Mouse (Mus musculus): Measurements from ENCODE around the gene Cmip.
"Not testable (repeated sequence)": the region's sequence is repeated elsewhere in the genome, so short reads cannot be mapped to it uniquely, and the experiment has no call there.

Cmip gene

GRCm38 (mm10) chr8:117417830-117418229 is 161.0 kb downstream of the Cmip start:
- DNase-seq (ENCODE audit: low read depth, low spot score) = no peak

DNA sequence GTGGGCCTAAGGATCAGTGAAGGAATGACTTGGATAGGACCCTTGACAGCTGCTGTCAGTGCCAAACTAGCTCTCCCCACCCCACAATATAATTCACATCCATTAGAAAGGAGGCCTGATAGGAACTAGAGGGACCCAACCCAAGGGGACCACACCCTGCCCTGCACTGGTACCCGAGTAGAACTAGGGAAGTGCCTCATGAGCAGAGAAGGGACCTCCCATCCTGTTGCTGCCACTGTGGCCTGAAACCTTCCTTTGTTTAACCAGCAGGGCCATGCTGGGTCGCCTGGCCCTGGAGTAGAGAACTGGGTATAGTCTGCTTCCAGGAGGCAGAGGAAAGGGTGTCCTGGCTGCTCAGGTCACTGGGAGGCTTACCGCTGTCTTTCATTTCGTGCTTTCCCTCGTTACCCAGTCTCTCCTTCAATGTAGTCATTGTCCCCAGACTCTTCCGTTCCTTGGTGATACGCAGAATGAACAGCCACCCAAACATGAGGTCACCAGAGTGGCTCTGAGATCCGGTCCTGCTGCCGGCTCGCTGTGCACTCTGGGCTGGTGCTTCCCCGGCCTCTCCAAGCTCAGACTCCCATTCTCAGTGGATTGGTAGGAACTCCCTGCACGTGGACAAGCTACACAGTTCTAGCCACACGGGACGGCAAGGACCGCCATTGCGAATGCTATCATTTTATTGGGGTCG is 164.1 kb downstream of the Cmip start:
- DNase-seq (ENCODE audit: low read depth, low spot score) = no peak

DNA sequence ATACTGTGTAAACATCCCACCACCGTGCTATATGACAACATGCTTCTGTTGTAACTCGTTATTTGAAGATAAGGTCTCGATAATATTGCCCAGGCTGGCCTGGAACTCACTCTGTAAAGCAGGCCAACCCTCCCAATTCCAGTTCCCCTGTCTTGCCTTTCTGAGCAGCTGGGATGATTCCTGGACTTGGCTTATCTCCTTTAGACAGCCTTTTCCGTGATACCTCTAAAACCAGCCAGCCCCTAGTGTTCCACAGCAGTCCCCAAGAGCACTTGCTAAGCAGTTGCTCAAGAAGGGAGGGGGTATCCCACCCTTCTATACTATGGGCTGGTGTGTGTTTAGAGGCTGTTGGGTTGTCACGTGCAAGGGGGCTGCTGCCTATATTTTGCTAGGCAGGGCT is 165.0 kb downstream of the Cmip start:
- DNase-seq (ENCODE audit: low read depth, low spot score) = no peak

GRCm38 (mm10) chr8:117422343-117422742 is 165.5 kb downstream of the Cmip start:
- DNase-seq (ENCODE audit: low read depth, low spot score) = peak; percentile 31

DNA sequence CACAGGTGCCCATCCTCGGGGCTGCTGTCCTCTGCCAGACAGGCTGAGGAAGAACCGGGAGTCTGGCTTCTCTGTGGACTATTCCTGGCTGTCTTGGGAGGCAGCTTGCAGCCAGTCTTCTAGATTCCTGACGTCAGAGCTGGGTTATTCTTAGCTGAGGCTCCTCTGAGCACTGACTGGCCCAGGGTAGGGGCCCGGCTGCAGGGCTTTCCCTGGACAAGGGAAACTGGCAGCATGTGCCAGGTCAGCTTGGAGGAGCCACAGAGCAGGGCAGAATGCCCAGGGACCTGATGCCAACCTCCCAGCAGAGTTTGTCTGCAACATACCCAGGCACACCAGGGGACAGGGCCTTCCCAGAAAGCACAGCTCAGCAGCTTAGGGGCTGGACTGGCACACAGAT is 166.2 kb downstream of the Cmip start:
- peak; percentile 95 for DNase-seq (ENCODE audit: low read depth, low spot score)

GRCm38 (mm10) chr8:117427816-117428215 is 171.0 kb downstream of the Cmip start:
- not testable (repeated sequence) for DNase-seq (ENCODE audit: low read depth, low spot score)

DNA sequence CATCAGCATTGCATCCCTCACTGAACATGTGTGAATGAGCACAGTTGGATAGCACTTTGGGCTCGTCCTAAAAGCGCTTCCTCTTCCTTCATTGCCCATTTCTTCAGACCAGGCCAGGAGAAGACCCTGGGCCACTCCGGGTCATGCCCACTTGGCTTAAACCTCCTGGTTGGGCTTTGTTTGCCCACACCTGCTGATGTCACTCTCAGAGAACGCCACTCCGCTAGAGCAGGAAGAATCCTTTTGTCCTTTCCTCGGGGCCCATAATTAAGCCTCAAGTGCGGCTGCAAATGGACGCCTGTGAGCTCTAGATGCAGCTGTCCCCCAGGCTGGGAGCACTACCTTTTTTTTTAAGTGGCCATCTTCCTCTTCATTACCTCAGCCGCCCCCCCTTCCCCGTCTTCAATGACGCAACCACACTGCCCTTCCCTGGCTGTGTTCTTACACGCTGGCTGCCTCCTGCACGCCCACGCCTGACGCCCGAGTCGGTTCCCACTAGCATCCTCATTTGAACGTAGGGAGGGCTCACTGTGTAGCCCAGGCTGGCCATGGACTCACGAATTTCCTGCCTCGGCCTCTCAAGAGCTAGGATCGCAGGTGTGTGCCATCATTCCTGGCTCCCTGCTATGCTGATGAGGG is 171.8 kb downstream of the Cmip start:
- no peak for DNase-seq (ENCODE audit: low read depth, low spot score)

GRCm38 (mm10) chr8:117430624-117431023 is 173.8 kb downstream of the Cmip start:
- DNase-seq (ENCODE audit: low read depth, low spot score) = no peak

DNA sequence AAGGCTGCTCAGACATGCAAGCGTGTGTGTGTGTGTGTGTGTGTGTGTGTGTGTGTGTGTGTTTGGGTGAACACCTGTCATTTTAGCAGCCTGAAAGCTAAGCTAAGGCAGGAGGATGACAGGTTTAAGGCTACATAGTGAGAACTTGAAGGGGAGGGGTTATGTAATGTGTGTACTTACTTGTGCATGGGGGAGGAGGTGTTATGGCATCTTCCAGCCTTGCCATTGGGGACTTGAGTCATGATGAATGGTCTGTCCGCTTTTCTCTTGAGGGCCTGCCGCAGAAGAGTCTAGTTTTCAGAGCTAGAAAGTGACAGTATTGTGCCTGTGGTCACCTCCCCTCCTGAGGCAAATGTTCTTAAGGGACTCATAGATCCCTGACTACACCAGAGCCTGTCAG is 174.7 kb downstream of the Cmip start:
- no peak for DNase-seq (ENCODE audit: low read depth, low spot score)

DNA sequence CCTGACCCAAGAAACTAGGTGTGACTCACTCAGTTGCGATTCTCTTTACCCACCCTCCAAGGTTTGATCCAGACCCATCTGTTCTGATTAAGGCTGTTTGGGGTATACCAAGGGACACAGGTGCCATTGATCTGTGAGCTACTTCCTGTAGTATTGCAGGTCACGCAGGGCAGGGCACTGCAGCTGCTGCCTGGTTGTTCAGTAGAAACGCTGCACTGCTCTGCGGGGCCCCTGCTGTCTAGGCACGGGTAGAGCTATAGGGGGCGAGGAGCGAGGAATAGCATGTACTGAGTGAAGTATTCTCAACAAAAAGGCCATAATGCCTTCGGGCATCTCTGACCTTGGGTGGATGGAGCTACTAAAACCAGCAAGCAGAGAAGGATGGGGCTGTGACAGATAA is 175.2 kb downstream of the Cmip start:
- DNase-seq (ENCODE audit: low read depth, low spot score) = no peak

GRCm38 (mm10) chr8:117433968-117434367 is 177.1 kb downstream of the Cmip start:
- no peak for DNase-seq (ENCODE audit: low read depth, low spot score)

- no peak for DNase-seq (ENCODE audit: low read depth, low spot score)
These were observed 179.9 kb downstream of the Cmip start for GRCm38 (mm10) chr8:117436786-117437185.

GRCm38 (mm10) chr8:117437616-117438015 is 180.8 kb downstream of the Cmip start:
- peak; percentile 54 for DNase-seq (ENCODE audit: low read depth, low spot score)

DNA sequence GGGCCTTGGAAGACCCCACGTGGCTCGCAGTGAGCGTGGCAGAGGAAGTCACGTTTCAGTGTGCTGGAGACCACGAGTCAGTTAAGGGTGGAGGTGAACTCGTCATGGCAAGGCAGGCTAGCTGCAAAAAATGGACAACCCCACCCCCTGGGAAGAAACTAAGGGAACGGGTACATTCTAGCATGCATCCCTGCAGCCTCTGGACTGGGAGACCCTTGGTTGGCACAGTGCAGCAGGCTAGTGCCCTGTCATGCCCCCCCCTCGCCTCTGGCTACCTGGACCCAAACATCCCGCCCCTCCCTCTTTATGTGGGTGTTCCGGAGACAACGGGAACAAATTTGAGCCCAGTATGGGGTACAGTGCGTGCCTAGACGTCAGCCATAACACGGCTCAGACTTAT is 183.5 kb downstream of the Cmip start:
- no peak for DNase-seq (ENCODE audit: low read depth, low spot score)

- no peak for DNase-seq (ENCODE audit: low read depth, low spot score)
These were observed 183.9 kb downstream of the Cmip start for GRCm38 (mm10) chr8:117440759-117441158.

- DNase-seq (ENCODE audit: low read depth, low spot score) = no peak
These were observed 188.6 kb downstream of the Cmip start for GRCm38 (mm10) chr8:117445507-117445906.

GRCm38 (mm10) chr8:117446344-117446997 is 189.6 kb downstream of the Cmip start:
- DNase-seq (ENCODE audit: low read depth, low spot score) = no peak

DNA sequence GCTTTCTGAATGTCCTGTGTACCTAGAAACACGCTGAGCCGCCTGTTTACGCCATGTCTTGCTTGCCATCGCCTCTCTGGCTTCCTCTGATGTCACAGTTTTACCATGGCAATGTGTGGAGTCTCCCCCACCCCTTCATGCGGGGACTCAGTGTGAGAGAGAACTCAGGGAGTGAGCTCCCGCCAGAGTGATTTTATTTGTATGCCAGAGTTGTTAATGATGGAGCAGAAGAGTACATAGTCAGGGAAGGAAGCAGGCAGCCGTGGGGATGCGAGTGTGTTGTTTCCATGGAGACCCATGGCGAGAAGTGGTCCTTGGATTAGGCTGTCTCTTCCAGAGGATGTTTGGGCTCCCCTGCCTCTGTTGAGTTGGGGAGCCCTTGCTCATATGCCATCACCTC is 194.2 kb downstream of the Cmip start:
- no peak for DNase-seq (ENCODE audit: low read depth, low spot score)

- DNase-seq (ENCODE audit: low read depth, low spot score) = no peak
These were observed 197.1 kb downstream of the Cmip start for GRCm38 (mm10) chr8:117453974-117454373.

DNA sequence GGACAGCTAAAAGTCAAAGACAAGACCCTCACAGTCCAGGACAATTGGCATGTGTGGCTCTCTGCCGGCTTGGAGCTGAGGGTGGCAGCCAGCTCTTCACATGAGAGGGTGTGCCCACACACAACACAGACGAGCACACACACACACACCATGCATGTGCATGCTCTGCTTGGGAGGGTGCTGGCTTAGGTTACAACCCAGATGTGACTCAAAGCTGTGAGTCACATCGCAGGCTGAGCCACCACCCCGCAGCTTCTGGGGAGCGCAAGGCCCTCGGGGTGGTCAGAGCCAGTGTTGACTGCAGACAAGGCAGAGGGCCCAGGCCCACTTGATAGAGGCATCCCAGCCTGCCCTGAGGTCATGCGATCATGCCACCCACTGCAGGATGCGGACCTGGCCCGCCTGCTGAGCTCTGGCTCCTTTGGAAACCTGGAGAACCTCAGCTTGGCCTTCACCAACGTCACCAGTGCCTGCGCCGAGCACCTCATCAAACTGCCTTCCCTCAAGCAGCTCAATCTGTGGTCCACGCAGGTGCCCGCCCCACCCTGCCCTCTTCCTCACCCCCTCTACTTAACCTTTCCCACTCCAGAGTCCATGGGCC is 197.8 kb downstream of the Cmip start:
- no peak for DNase-seq (ENCODE audit: low read depth, low spot score)

- no peak for DNase-seq (ENCODE audit: low read depth, low spot score)
These were observed 198.8 kb downstream of the Cmip start for GRCm38 (mm10) chr8:117455701-117456100.

DNA sequence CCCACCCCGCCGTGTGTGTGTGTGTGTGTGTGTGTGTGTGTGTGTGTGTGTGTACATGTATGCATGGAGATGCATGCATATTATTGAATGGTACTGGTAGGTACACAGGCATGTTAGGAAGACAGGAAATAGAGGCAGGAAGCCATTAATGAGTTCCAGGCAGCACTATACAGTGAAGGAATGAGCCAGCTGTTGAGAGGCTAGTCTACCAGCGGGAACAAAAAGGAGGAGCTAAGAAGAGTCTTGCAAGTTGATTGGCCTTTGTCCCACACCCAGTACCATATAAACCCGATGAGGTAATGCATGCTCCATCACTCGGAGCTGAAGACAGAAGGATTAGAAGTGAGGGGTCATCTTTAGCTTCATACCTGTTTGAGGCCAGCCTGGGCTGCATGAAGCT is 201.6 kb downstream of the Cmip start:
- no peak for DNase-seq (ENCODE audit: low read depth, low spot score)
